Mouse (Mus musculus) olfactory bulb, adult 2 months (tissue): ENCODE results near the gene Fam43b. TPM values are rescaled to one million over a fixed set of nuclear protein-coding genes. Genes with fewer than 3 reads are reported as not detected.

Experiments used
- H3K27ac ChIP-seq: fragments of 200-500 bp; 2 replicates; pipeline ENCODE4 v1.5.1; 2012; ENCODE audit warnings: low read depth, low read length; ENCODE audit not compliant: insufficient read depth
- H3K4me1 ChIP-seq: fragments of 200-500 bp; 2 replicates; pipeline ENCODE4 v1.6.1; 2012; ENCODE audit warnings: low read length; ENCODE audit not compliant: control insufficient read depth, insufficient read depth
- H3K4me3 ChIP-seq: fragments of 200-500 bp; 2 replicates; pipeline ENCODE4 v1.5.1; 2012; ENCODE audit warnings: mild to moderate bottlenecking, low read depth, low read length, moderate library complexity; ENCODE audit not compliant: insufficient read depth
- CTCF ChIP-seq: fragments of 200-500 bp; IDR thresholded peaks from 2 replicates; pipeline ENCODE4 v1.5.1; 2012; ENCODE audit warnings: low read depth, mild to moderate bottlenecking, low read length, moderate library complexity; ENCODE audit not compliant: insufficient read depth
- POLR2A ChIP-seq: fragments of 200-500 bp; IDR thresholded peaks from 2 replicates; pipeline ENCODE4 v1.6.1; 2012; ENCODE audit warnings: mild to moderate bottlenecking, low read depth, low read length, moderate library complexity; ENCODE audit not compliant: insufficient read depth
- WGBS: fragments of 180-500 bp; shearing (Covaris S2); methylation state at CpG from one replicate; pipeline ENCODE4 v1.1.7; 2018; 5-methylcytosine and 5-hydroxymethylcytosine counted together
- polyA plus RNA-seq: library from polyadenylated mRNA; stranded (reverse); fragments of >200 nt; gene quantifications from 2 replicates; pipeline ENCODE4 v1.2.4, GENCODE M21; 2012; ENCODE audit warnings: low replicate concordance; ENCODE audit not compliant: missing spikeins, insufficient read depth, insufficient read length

The Fam43b gene
- polyA plus RNA-seq, 1 experiment, result not detected

DNA sequence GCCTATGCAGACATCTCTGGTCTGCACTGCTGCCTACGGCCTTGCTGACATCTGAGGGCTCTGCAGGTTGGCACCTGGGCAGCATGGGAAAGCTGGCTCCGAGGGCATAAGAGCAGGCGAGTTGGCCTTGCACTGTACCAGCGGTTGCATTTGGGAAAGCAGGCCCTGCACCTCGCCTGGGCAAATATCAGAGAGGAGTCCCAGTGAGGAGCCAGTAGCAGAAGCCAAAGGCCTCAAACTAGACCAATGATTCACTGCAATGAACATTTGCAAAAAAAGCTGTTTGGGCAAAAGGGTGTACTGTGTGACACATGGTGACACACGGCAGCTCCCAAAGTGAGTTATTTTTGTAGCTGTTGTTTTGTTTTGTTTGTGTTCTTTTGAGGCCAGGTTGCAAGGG, 28.7 kb upstream of the Fam43b start:
- 83% methylated on average over 6 of the region's 6 CpGs for WGBS
- Histone ChIP-seq H3K27ac (no peak overlapping the region), H3K4me3 (no peak overlapping the region)

DNA sequence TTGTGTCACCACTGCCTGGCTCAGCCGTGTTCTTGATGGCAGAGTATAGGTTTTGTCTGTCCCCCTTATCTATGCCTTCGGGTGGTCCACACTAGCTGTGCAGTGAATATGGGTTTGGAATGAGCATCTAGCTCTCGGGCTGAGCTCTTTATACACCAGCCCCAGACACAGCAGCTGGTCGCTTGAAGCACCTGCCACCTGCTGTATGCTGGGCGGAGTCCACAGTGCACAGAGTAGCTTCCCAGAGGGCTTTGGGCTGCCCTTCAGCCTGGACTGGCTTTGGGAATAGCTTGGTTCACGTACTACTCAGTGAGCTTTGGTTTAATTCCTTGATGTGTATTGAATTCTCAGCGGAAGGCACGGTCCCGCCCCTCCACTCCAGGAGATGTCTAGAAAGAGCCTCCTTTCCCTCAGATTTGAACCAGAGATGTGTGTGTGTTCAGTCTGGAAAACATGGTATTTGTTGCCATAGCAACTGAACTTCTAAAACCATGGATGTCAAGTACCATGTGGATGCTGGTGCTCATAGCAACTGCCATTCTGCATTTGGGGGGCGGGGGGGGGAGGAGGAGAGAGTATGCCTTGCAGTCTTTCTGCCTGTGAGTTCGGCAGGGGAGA, 22.1 kb upstream of the Fam43b start:
- no peak for TF ChIP-seq POLR2A
- no peak for TF ChIP-seq CTCF
- no peak overlapping the region for H3K4me3 ChIP-seq
- 20% methylated on average over 11 of the region's 11 CpGs for WGBS
- H3K27ac ChIP-seq, result peak overlapping the region; percentile 89
- H3K4me1 ChIP-seq, result peaks cover 51% of the 10 kb centered on the region

More for the DNA sequence above, 28.7 kb upstream of the Fam43b start:
- TF ChIP-seq CTCF (no peak), POLR2A (no peak)
- H3K4me1 ChIP-seq, result peaks cover 7% of the 10 kb centered on the region

DNA sequence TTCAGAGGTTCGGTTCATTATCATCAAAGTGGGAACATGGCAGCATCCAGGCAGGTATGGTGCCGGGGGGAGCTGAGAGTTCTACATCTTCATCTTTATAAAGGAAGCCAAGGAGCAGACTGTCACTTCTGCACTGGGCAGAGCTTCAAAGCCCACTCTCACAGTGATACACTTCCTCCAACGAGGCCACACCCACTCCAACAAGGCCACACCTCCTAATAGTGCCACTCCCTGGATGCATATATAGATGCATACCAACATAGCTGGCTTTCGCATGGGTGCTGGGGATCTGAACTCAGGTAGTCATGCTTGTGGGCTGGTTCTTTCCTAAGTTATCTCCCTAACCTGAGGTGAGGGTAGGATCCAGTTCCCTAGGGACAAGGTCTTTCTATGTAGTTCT, 21.6 kb upstream of the Fam43b start:
- no peak for TF ChIP-seq POLR2A
- no peak for TF ChIP-seq CTCF
- 76% methylated on average over 4 of the region's 4 CpGs for WGBS
- peaks cover 52% of the 10 kb centered on the region for H3K4me1 ChIP-seq
- peak overlapping the region; percentile 75 for H3K27ac ChIP-seq
- H3K4me3 ChIP-seq, result no peak overlapping the region

DNA sequence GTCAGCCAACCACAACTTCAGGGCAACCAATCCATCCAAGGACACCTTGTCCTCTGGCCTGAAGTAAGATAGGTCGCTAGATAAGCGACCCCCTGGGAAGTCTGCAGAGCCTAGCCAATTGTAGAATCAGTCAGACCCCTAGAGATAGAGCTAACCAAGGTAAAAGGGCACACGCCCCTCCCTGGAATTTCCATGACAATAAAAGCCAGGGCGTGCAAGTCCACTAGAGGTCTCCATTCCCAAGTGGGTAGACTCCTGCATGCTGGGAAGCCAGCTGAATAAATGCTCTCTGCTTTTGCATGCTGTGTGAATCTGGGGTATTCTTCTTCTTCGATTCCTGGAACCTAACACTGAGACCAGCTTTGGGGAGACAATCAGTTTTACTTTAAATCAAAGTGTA, 20.1 kb upstream of the Fam43b start:
- TF ChIP-seq POLR2A (no peak), CTCF (no peak)
- Histone ChIP-seq H3K4me3 (no peak overlapping the region), H3K4me1 (peaks cover 59% of the 10 kb centered on the region), H3K27ac (peak overlapping the region; percentile 95)
- 60% methylated on average over 5 of the region's 5 CpGs for WGBS

DNA sequence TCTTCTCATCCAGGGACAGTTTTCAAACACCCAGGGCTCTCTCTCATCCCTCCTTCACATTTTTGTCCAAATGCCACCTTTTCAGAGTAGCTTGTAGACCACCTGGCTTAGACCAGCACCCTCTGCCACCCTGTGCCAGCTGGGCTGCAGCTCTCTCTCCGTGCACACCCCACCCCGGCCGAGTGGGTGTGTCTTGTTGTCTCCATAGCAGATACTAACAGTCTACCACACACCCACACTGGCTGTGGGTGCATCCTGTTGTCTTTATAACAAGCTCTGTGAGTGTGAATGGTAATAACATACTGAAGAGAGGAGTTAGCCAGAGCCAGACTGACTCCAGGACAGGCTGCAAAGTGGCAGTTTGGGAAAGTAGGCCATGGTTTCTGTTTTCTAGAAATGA, 19.7 kb upstream of the Fam43b start:
- TF ChIP-seq POLR2A, result 0 out of 2 replicates have a peak, but pooled peaks have one; percentile 17
- no peak for TF ChIP-seq CTCF
- Histone ChIP-seq H3K27ac (peak overlapping the region; percentile 95), H3K4me3 (no peak overlapping the region), H3K4me1 (peaks cover 61% of the 10 kb centered on the region)
- WGBS, result 35% methylated on average over 3 of the region's 3 CpGs

DNA sequence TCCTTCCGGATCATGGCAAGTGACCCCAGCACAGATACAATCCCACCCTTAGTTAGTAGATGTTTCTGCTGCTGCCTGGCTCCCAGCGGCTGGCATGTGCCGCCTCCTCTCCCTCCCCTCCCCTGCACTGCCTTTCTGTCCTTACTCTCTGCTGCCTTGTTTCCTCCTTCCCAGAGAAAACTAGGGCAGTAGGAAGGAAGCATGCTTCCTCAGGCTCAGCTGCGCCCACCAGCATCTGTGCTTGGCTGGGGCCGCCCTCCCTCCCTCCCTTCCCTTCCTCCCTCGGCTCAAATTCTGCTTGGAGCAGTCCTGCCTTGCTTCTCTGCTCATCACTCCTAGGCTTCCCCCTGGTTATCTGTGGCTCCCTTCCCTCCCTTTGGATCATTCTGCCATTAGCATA, 18.4 kb upstream of the Fam43b start:
- 3% methylated on average over 6 of the region's 6 CpGs for WGBS
- Histone ChIP-seq H3K27ac (peak overlapping the region; percentile 95), H3K4me1 (peaks cover 59% of the 10 kb centered on the region), H3K4me3 (no peak overlapping the region)
- TF ChIP-seq CTCF, result no peak
- no peak for TF ChIP-seq POLR2A

DNA sequence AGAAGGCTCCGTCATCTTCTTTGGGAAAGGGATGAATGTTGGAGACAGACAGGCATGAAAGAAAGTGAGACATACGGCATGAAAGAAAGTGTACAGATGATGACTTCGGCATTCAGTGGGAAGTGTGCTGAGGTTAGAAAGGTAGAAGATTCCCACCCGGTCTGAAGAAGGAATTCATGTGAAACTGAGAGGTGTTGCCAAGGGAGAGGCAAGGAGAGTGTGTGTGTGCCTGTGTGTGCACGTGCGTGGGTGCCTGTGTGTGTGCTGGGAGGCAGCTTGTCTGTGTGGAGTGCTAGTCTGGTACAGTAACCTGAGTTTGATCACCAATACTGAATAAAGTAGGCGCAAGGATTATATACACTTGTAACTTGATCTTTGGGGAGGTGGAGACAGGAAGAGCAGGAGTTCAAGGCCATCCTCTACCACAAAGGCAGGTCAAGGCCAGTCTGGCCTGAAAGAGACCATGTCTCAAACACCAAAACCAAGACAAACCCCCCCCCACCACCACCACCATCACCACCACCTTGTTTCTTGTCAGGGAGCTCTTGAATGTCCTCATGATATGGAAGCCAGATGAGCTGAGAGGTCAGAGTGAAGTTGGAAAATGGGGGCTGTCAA, 15.3 kb upstream of the Fam43b start:
- Histone ChIP-seq H3K27ac (no peak overlapping the region), H3K4me3 (no peak overlapping the region), H3K4me1 (peaks cover 40% of the 10 kb centered on the region)
- TF ChIP-seq CTCF (no peak), POLR2A (no peak)
- 64% methylated on average over 7 of the region's 7 CpGs for WGBS

DNA sequence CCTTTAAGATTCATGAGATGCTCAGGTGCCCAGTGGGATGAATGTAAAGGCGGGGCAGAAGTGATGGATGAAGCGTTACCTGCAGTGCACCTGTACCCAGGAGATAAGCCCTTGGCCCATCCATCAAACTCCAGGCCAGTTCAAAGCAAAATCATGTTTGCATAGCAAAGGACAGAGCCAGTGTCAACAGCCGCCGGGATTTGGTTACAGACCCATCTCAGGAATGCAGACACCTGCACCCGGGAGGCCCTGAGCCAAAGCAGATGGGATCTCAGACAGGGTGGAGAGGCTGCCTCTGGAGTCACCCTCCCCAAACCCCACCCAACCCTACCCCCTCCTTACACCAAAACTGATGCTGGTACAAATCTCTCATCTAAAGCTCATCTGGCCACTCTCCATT, 14.7 kb upstream of the Fam43b start:
- TF ChIP-seq CTCF, result no peak
- 55% methylated on average over 5 of the region's 5 CpGs for WGBS
- peaks cover 35% of the 10 kb centered on the region for H3K4me1 ChIP-seq
- H3K27ac ChIP-seq, result no peak overlapping the region
- H3K4me3 ChIP-seq, result no peak overlapping the region

DNA sequence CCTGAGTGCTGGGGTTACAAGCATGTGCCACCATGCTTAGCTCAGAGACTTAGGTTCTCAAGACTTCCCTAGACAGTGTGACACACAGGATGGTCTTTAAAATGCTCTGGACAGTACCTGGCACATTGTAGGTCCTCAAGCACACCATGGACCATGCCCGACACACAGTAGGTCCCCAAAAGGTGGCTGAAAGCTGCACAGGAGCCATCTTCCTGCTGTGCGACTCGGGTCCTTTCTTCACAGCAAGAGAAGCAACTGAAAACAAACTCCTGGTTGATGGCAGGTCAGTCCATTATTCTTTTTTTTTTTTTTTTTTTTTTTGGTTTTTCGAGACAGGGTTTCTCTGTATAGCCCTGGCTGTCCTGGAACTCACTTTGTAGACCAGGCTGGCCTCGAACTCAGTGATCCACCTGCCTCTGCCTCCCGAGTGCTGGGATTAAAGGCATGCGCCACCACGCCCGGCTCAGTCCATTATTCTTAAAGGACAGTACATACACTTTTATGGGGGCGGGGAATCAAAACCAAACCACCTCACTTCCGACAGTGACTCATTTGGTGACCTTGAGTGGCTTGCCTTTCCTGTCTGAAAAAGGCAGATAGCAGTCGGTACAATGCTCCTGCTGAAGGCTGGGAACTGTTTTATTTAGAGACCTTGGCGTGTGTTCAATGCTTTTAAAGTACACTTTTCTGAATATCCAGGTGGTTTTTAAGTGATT, 11.3 kb upstream of the Fam43b start:
- H3K4me3 ChIP-seq, result no peak overlapping the region
- WGBS, result 78% methylated on average over 12 of the region's 13 CpGs
- H3K27ac ChIP-seq, result no peak overlapping the region
- TF ChIP-seq CTCF (no peak), POLR2A (no peak)
- peaks cover 12% of the 10 kb centered on the region for H3K4me1 ChIP-seq

DNA sequence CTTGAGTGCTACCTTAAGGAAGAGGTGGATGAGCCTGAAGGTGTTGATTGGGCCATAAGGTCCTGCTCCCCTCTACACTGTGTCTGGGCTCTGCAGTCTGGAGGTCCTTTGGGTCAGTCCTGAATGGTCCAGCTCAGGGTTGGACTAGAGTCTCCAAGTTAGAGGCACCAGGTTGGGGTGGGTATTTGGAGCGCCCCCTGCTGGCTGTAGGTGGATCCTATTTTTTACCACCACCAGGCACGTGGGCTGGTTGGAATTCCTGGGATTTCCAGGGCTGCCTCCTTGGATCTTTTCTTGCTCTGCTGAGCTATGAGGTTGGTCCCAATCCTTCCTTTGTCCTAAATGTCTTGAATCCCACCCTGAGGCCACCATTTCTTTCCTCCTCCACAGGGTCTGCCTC, 8.5 kb upstream of the Fam43b start:
- TF ChIP-seq POLR2A (no peak), CTCF (peak; percentile 62)

More for the DNA sequence above, 8.5 kb upstream of the Fam43b start:
- WGBS, result 10% methylated on average over 2 of the region's 2 CpGs
- Histone ChIP-seq H3K4me3 (no peak overlapping the region), H3K27ac (no peak overlapping the region), H3K4me1 (no peaks in the 10 kb centered on the region)
